In the genomic region with DNA sequence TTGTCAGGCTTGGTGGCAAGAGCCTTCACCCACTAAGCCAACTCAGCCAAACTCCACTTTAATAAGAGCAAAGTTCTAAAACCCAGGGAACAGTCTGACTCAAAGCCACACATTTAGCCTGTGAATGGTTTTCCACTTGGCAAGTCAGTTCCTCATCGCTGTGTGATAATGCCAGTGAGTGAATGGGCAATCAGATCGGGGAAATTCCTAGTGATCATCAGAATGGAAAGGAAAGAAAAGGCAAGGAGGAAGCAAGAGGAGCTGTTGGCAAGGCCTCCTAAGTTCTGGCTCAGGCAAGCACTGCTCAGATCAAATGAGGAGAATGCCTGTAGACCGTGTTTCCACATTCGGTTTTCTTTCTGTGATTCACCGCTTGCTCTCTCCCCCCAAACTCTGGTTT, we compare ENCODE assay signal across 11 mouse cellular contexts. TPM values are rescaled to one million over a fixed set of nuclear protein-coding genes. Genes with fewer than 3 reads are reported as not detected.
A peak's percentile ranks its signal among the peaks of the same experiment; 100 is the strongest.
DNase-seq lines count a peak whose midpoint lies in the region; ATAC-seq and TF ChIP-seq lines count a peak whose summit lies in the region.
"Had no signal": no experiment of that assay in that cellular context is flagged by ENCODE, and none has a peak within 500 bp of the region (broad histone marks: within the 10 kb centered on the region; RNA-seq: fewer than 3 reads in every experiment).

No protein-coding gene starts in this region.

- 0 out of 2 replicates have a peak overlapping the region, but pooled peaks have one; percentile 13 for H3K27ac ChIP-seq in embryonic facial prominence, embryonic 11.5 days (replicated peaks; ENCODE audit: low read depth, low read length)
- H3K27ac ChIP-seq in embryonic facial prominence, embryonic 10.5 days (replicated peaks): no peak overlapping the region
- no peak overlapping the region for H3K27ac ChIP-seq in liver, adult 2 months (replicated peaks; ENCODE audit: insufficient read depth, low read depth, low read length)
- no peak overlapping the region for H3K27ac ChIP-seq in liver, embryonic 11.5 days (ENCODE audit: low read depth, low read length)
- no peak overlapping the region for H3K27ac ChIP-seq in liver, postnatal 0 days (ENCODE audit: low read depth)
- H3K27ac ChIP-seq: limb, embryonic 15.5 days; stomach, postnatal 0 days had no signal

- no peak for TF ChIP-seq EP300 in liver, postnatal 0 days (IDR thresholded peaks at IDR 0.05; ENCODE audit: low read depth)

- H3K9me3 ChIP-seq in embryonic facial prominence, embryonic 11.5 days (replicated peaks; ENCODE audit: control insufficient read depth, low read length): no peaks in the 10 kb centered on the region
- H3K9me3 ChIP-seq in embryonic facial prominence, embryonic 10.5 days: no peaks in the 10 kb centered on the region
- no peaks in the 10 kb centered on the region for H3K9me3 ChIP-seq in liver, embryonic 11.5 days (ENCODE audit: control insufficient read depth, low read length)
- no peaks in the 10 kb centered on the region for H3K9me3 ChIP-seq in liver, postnatal 0 days (ENCODE audit: low read length)
- H3K9me3 ChIP-seq: limb, embryonic 15.5 days had no signal

- H3K79me2 ChIP-seq in liver, adult 2 months (ENCODE audit: control insufficient read depth, insufficient read depth, low read length): peaks cover 43% of the 10 kb centered on the region

- no peaks in the 10 kb centered on the region for H3K36me3 ChIP-seq in embryonic facial prominence, embryonic 11.5 days (replicated peaks; ENCODE audit: control insufficient read depth, insufficient read depth, low read depth, low read length)
- H3K36me3 ChIP-seq in embryonic facial prominence, embryonic 10.5 days (replicated peaks): no peaks in the 10 kb centered on the region
- no peaks in the 10 kb centered on the region for H3K36me3 ChIP-seq in liver, adult 2 months (ENCODE audit: control insufficient read depth, insufficient read depth, low read length)
- H3K36me3 ChIP-seq in liver, embryonic 11.5 days (ENCODE audit: control insufficient read depth, insufficient read depth, low read length): no peaks in the 10 kb centered on the region
- H3K36me3 ChIP-seq in liver, postnatal 0 days (replicated peaks; ENCODE audit: insufficient read depth, low read length): no peaks in the 10 kb centered on the region
- H3K36me3 ChIP-seq: limb, embryonic 15.5 days had no signal

- no peak for TF ChIP-seq CTCF in liver, adult 2 months (IDR thresholded peaks at IDR 0.05; ENCODE audit: low read depth, low read length)
- no peak for TF ChIP-seq CTCF in liver, postnatal 0 days (IDR thresholded peaks at IDR 0.05; ENCODE audit: low read depth)

- DNase-seq in embryonic facial prominence, embryonic 11.5 days (ENCODE audit: low spot score): no peak
- DNase-seq in embryonic facial prominence, embryonic 10.5 days (ENCODE audit: low spot score): no peak
- DNase-seq in liver, adult 2 months (ENCODE audit: extremely low read depth, low read depth, low spot score): peak; percentile 85
- DNase-seq in liver, embryonic 11.5 days (ENCODE audit: low spot score): no peak
- peak; percentile 67 to 81 for DNase-seq in cerebellum, postnatal 14 days
- peak; percentile 43 for DNase-seq in kidney, postnatal 10 days
- no peak for DNase-seq in liver, postnatal 0 days
- no peak for DNase-seq in testis, postnatal 10 days (ENCODE audit: low spot score)

- H3K4me1 ChIP-seq in embryonic facial prominence, embryonic 11.5 days (ENCODE audit: control insufficient read depth, insufficient read depth, low read length): no peaks in the 10 kb centered on the region
- peaks cover 13% of the 10 kb centered on the region for H3K4me1 ChIP-seq in embryonic facial prominence, embryonic 10.5 days
- peaks cover 23% of the 10 kb centered on the region for H3K4me1 ChIP-seq in liver, adult 2 months (ENCODE audit: control insufficient read depth, insufficient read depth, low read length)
- peaks cover 17% of the 10 kb centered on the region for H3K4me1 ChIP-seq in liver, embryonic 11.5 days (replicated peaks; ENCODE audit: control insufficient read depth, insufficient read depth, low read length)
- peaks cover 36% of the 10 kb centered on the region for H3K4me1 ChIP-seq in liver, postnatal 0 days (ENCODE audit: insufficient read depth)
- H3K4me1 ChIP-seq: limb, embryonic 15.5 days had no signal

- no peak for TF ChIP-seq POLR2A in liver, adult 2 months (IDR thresholded peaks at IDR 0.05; ENCODE audit: extremely low read depth, insufficient read depth, low read length)

- WGBS in embryonic facial prominence, embryonic 11.5 days: 65% methylated on average over 5 of the region's 5 CpGs
- 71% methylated on average over 5 of the region's 5 CpGs for WGBS in embryonic facial prominence, embryonic 10.5 days
- 22% methylated on average over 5 of the region's 5 CpGs for WGBS in liver, adult 2 months
- 90% methylated on average over 5 of the region's 5 CpGs for WGBS in liver, embryonic 11.5 days
- 84% methylated on average over 5 of the region's 5 CpGs for WGBS in liver, postnatal 0 days (ENCODE audit: insufficient replicate concordance)

- no peak for ATAC-seq in embryonic facial prominence, embryonic 11.5 days (replicated peaks; ENCODE audit: insufficient number of reproducible peaks, low FRiP score, low TSS enrichment, low read depth)
- no peak for ATAC-seq in liver, embryonic 11.5 days (replicated peaks; ENCODE audit: low FRiP score)
- ATAC-seq in liver, postnatal 0 days: no peak
- ATAC-seq: intestine, embryonic 16.5 days had no signal

- no peak overlapping the region for H3K4me2 ChIP-seq in embryonic facial prominence, embryonic 11.5 days (ENCODE audit: low read depth, low read length)
- no peak overlapping the region for H3K4me2 ChIP-seq in liver, embryonic 11.5 days
- H3K4me2 ChIP-seq in liver, postnatal 0 days (ENCODE audit: low read depth, low read length): no peak overlapping the region
- H3K4me2 ChIP-seq: limb, embryonic 15.5 days had no signal

- H3K27me3 ChIP-seq in embryonic facial prominence, embryonic 11.5 days (ENCODE audit: control insufficient read depth, insufficient read depth, low read length): no peaks in the 10 kb centered on the region
- no peaks in the 10 kb centered on the region for H3K27me3 ChIP-seq in embryonic facial prominence, embryonic 10.5 days (replicated peaks; ENCODE audit: low read depth, poor library complexity, severe bottlenecking)
- H3K27me3 ChIP-seq in liver, adult 2 months (ENCODE audit: control insufficient read depth, insufficient read depth, low read length): no peaks in the 10 kb centered on the region
- no peaks in the 10 kb centered on the region for H3K27me3 ChIP-seq in liver, embryonic 11.5 days (replicated peaks; ENCODE audit: control insufficient read depth, insufficient read depth, low read length)
- no peaks in the 10 kb centered on the region for H3K27me3 ChIP-seq in liver, postnatal 0 days (ENCODE audit: insufficient read depth, low read length)
- H3K27me3 ChIP-seq: limb, embryonic 15.5 days had no signal

- no peak overlapping the region for H3K9ac ChIP-seq in embryonic facial prominence, embryonic 11.5 days (replicated peaks; ENCODE audit: low read length)
- no peak overlapping the region for H3K9ac ChIP-seq in liver, adult 2 months (ENCODE audit: low read depth, low read length)
- H3K9ac ChIP-seq in liver, embryonic 11.5 days (ENCODE audit: low read depth, low read length): no peak overlapping the region
- H3K9ac ChIP-seq in liver, postnatal 0 days (replicated peaks): no peak overlapping the region
- H3K9ac ChIP-seq: limb, embryonic 15.5 days had no signal

- H3K4me3 ChIP-seq in embryonic facial prominence, embryonic 11.5 days (ENCODE audit: low read depth, low read length): no peak overlapping the region
- H3K4me3 ChIP-seq in embryonic facial prominence, embryonic 10.5 days: no peak overlapping the region
- H3K4me3 ChIP-seq in liver, adult 2 months (ENCODE audit: insufficient read depth, low read depth, low read length): no peak overlapping the region
- no peak overlapping the region for H3K4me3 ChIP-seq in liver, embryonic 11.5 days (ENCODE audit: low read depth, low read length)
- H3K4me3 ChIP-seq in liver, postnatal 0 days (ENCODE audit: low read depth, low read length): no peak overlapping the region
- H3K4me3 ChIP-seq: limb, embryonic 15.5 days had no signal

RNA-seq across cellular contexts. Expression of gene Ptprj, which starts 35.2 kb away (rescaled TPM):
- 3.0 and 3.5 TPM in 2 replicates for polyA plus RNA-seq in embryonic facial prominence, embryonic 11.5 days (2014; fragmentation: Nextera tagmentation; extraction: Ambion mirVana)
- 2.4 and 2.7 TPM in 2 replicates for polyA plus RNA-seq in embryonic facial prominence, embryonic 10.5 days (2016; fragmentation: Nextera tagmentation; extraction: Ambion mirVana)
- total RNA-seq in liver, adult 2 months (2014; rRNA removed): 35.2 and 43.3 TPM in 2 replicates
- polyA plus RNA-seq in liver, adult 2 months (2012; rRNA removed): 12.1 and 14.0 TPM in 2 replicates
- 5.1 TPM in 2 replicates for polyA plus RNA-seq in liver, embryonic 11.5 days (2014; fragmentation: Nextera tagmentation; extraction: Ambion mirVana)
- 2.7 and 2.8 TPM in 2 replicates for polyA plus RNA-seq in liver, postnatal 0 days (2015; fragmentation: Nextera tagmentation; extraction: Ambion mirVana)

Comparison
In these comparisons a context has a peak if more than half of its experiments do, and no peak if none do; other contexts are left out.
1. DNase-seq: peak in liver, adult 2 months (single experiment), cerebellum, postnatal 14 days (2 of 2) and kidney, postnatal 10 days (single experiment); none in embryonic facial prominence, embryonic 11.5 days (single experiment), embryonic facial prominence, embryonic 10.5 days (single experiment), liver, embryonic 11.5 days (single experiment), liver, postnatal 0 days (single experiment) and testis, postnatal 10 days (single experiment).